Mouse (Mus musculus): ENCODE data around the gene Gmpr. TPM values are rescaled to one million over a fixed set of nuclear protein-coding genes. Genes with fewer than 3 reads are reported as not detected.

Gmpr gene
- polyA plus RNA-seq, 1 experiment from 2014 or later: 41.7 TPM

DNA sequence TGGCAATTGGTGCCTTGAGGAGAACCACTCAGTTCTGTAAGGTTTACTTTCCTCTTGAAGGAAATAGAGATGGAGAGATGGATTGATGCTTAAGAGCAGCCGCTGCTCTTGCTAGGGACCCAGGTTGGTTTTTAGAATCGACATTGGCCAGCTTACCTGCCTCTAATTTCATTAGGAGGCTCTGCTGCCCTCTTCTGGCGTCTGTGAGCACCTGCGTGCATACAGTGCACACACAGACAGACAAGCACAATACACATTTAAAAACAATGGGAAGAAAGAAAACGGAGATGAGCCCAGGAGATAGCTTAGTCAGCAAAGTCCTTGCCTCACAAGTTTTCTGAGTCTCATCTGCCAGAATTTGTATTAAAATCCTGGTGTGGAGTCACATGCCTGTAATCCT is 75.8 kb downstream of the Gmpr start:
- Histone ChIP-seq H3K27ac (replicated peaks) (peak overlapping the region; percentile 62), H3K9ac (no peak overlapping the region), H3K4me1 (replicated peaks) (peaks cover 12% of the 10 kb centered on the region), H3K9me3 (no peaks in the 10 kb centered on the region), H3K4me2 (no peak overlapping the region), H3K36me3 (no peaks in the 10 kb centered on the region), H3K27me3 (no peaks in the 10 kb centered on the region), H3K4me3 (no peak overlapping the region)
- WGBS: 86% methylated on average over 5 of the region's 5 CpGs
- ATAC-seq (ENCODE audit: low read depth): no peak

DNA sequence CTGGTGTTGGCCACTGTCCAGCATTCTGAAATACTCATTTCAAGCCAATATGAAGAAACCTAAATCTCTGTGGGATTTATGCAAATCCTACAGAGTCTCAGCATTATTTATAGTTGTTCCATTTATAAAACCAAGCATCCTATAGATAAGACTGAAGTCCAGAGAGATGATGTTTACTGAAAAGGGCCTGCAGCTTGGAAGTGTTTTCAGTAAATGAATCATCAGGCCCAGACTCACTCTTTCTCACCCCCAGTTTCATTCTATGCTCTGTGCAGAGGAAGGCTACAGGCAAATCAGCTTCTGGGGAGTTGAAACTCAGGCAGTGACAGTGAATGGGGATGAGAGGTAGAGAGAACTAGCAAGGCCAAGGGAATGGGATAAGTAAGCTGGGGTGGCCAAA is 83.7 kb downstream of the Gmpr start:
- Histone ChIP-seq H3K27me3 (no peaks in the 10 kb centered on the region), H3K9me3 (no peaks in the 10 kb centered on the region), H3K36me3 (no peaks in the 10 kb centered on the region), H3K4me3 (no peak overlapping the region), H3K9ac (no peak overlapping the region), H3K4me1 (replicated peaks) (peaks cover 20% of the 10 kb centered on the region), H3K4me2 (no peak overlapping the region), H3K27ac (replicated peaks) (no peak overlapping the region)
- ATAC-seq (ENCODE audit: low read depth): no peak

DNA sequence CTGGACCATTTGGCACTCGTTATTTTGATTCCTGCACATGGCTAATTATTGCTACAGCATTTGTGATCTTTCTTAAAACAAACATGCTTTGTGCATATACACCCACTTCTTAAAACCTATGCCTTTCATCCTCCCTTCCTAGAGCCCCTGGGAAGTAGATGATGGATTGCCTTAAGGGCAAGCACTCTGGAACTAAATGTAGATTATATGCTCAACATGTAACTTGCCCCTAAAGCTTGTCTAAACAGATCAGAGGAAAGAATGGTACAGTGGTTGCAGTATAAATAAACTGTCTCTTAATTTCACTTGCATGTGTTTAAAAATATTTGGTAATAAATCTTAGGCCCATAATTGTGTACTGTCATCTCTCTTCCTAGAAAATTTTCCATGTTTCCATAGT is 86.7 kb downstream of the Gmpr start:
- ATAC-seq (ENCODE audit: low read depth): no peak
- no peak overlapping the region for H3K27ac ChIP-seq (replicated peaks)
- WGBS: 76% methylated on average over 1 of the region's 1 CpGs
- no peak overlapping the region for H3K9ac ChIP-seq
- H3K4me2 ChIP-seq: no peak overlapping the region
- no peak overlapping the region for H3K4me3 ChIP-seq
- H3K9me3 ChIP-seq: no peaks in the 10 kb centered on the region
- H3K4me1 ChIP-seq (replicated peaks): peaks cover 25% of the 10 kb centered on the region
- no peaks in the 10 kb centered on the region for H3K27me3 ChIP-seq
- no peaks in the 10 kb centered on the region for H3K36me3 ChIP-seq

DNA sequence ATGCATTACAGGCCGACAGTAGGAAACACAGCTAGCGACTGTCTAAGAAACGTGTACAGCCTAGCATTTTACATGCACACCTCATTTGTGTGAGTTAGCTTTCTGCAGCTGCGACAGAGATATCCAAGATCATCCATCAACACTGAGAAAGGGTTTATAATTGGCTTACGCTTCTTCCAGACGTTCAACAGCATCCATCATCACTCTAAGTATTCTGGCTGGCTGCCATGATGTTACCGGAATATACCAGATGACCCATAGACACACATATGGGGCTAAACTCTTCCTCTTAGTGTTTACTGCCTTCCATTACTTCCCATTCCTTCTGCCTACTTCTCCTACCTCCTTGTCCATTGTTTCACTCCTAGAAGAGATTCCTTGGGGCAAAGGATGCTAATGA is 88.2 kb downstream of the Gmpr start:
- peak overlapping the region; percentile 64; the same call in 1 of the 2 replicates for H3K27ac ChIP-seq (replicated peaks)
- no peaks in the 10 kb centered on the region for H3K27me3 ChIP-seq
- no peaks in the 10 kb centered on the region for H3K36me3 ChIP-seq
- WGBS: 43% methylated on average over 7 of the region's 7 CpGs
- H3K9me3 ChIP-seq: no peaks in the 10 kb centered on the region
- H3K4me2 ChIP-seq: no peak overlapping the region
- peak; percentile 28; the same call in 1 of the 2 replicates for ATAC-seq (ENCODE audit: low read depth)
- H3K9ac ChIP-seq: no peak overlapping the region
- no peak overlapping the region for H3K4me3 ChIP-seq
- H3K4me1 ChIP-seq (replicated peaks): peaks cover 29% of the 10 kb centered on the region

GRCm38 (mm10) chr13:45599831-45600230 is 92.6 kb downstream of the Gmpr start:
- Histone ChIP-seq H3K4me2 (no peak overlapping the region), H3K4me3 (no peak overlapping the region), H3K4me1 (replicated peaks) (peaks cover 26% of the 10 kb centered on the region), H3K36me3 (no peaks in the 10 kb centered on the region), H3K9ac (no peak overlapping the region), H3K27me3 (no peaks in the 10 kb centered on the region), H3K27ac (replicated peaks) (peak overlapping the region; percentile 74), H3K9me3 (no peaks in the 10 kb centered on the region)
- 37% methylated on average over 2 of the region's 2 CpGs for WGBS
- ATAC-seq (ENCODE audit: low read depth): peak; percentile 51; the same call in 1 of the 2 replicates

DNA sequence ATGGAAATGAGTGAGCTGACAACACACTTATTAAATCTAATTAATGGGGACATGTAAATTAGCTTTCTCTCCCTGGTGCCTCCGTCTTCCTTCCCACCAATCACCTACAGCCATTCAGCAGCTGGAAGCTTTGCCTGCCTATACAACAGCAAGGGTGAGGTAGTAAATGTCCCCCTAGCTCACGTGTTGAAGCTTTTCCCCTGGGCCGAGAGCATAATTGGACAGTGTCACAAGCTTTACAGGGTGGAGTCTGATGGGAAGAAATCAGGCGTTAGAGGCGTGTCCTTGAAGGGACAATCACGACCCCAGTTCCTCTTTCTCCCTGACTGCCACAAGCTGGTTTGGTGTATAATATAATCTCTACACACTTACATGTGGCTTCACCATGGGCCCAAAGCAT is 93.2 kb downstream of the Gmpr start:
- Histone ChIP-seq H3K9me3 (no peaks in the 10 kb centered on the region), H3K9ac (no peak overlapping the region), H3K4me2 (no peak overlapping the region), H3K27me3 (no peaks in the 10 kb centered on the region), H3K4me3 (no peak overlapping the region), H3K4me1 (replicated peaks) (peaks cover 20% of the 10 kb centered on the region), H3K36me3 (no peaks in the 10 kb centered on the region), H3K27ac (replicated peaks) (peak overlapping the region; percentile 74)
- 28% methylated on average over 6 of the region's 6 CpGs for WGBS
- ATAC-seq (ENCODE audit: low read depth): peak; percentile 87

Other genes starting within 250 kb of the Gmpr start
- 7.9 and 10.0 TPM in 2 replicates for gene Mylip, start 117.7 kb upstream of the Gmpr start, polyA plus RNA-seq (2015; fragmentation: Nextera tagmentation; extraction: Ambion mirVana)